Mouse (Mus musculus) lung, embryonic 16.5 days (tissue): Measurements from ENCODE around the gene Minos1. TPM values are rescaled to one million over a fixed set of nuclear protein-coding genes. Genes with fewer than 3 reads are reported as not detected.
A peak's percentile ranks its signal among the peaks of the same experiment; 100 is the strongest.

ENCODE experiments used
- ATAC-seq: fragments of 200-750 bp; cut with Nextera tagmentation; 2 replicates; pipeline ENCODE4 v1.8.0; 2017; ENCODE audit warnings: low read depth, mild to moderate bottlenecking, moderate library complexity
- H3K27ac ChIP-seq: fragments of 300-500 bp; sonication (generic); 2 replicates; pipeline ENCODE4 v1.5.1; 2014; ENCODE audit warnings: mild to moderate bottlenecking, control low read depth, low read length
- H3K27me3 ChIP-seq: fragments of 300-500 bp; sonication (generic); 2 replicates; pipeline ENCODE4 v1.6.1; 2014; ENCODE audit warnings: low read depth, low read length, mixed read lengths; ENCODE audit not compliant: control insufficient read depth, insufficient read depth
- H3K36me3 ChIP-seq: fragments of 300-500 bp; sonication (generic); 2 replicates; pipeline ENCODE4 v1.6.1; 2014; ENCODE audit warnings: low read length; ENCODE audit not compliant: control insufficient read depth, insufficient read depth
- H3K4me1 ChIP-seq: fragments of 300-500 bp; sonication (generic); replicated peaks from 2 replicates; pipeline ENCODE4 v1.6.1; 2014; ENCODE audit warnings: low read length, mixed read lengths; ENCODE audit not compliant: control insufficient read depth, insufficient read depth
- H3K4me2 ChIP-seq: fragments of 300-500 bp; sonication (generic); 2 replicates; pipeline ENCODE4 v1.6.1; 2014; ENCODE audit warnings: low read depth, low read length, control low read depth
- H3K4me3 ChIP-seq: fragments of 300-500 bp; sonication (generic); 2 replicates; pipeline ENCODE4 v1.5.1; 2014; ENCODE audit warnings: mild to moderate bottlenecking, low read length, control low read depth
- H3K9ac ChIP-seq: fragments of 300-500 bp; sonication (generic); 2 replicates; pipeline ENCODE4 v1.6.1; 2014; ENCODE audit warnings: low read length, control low read depth
- H3K9me3 ChIP-seq: fragments of 300-500 bp; sonication (generic); 2 replicates; pipeline ENCODE4 v1.6.1; 2016; ENCODE audit warnings: low read length; ENCODE audit not compliant: control insufficient read depth
- WGBS: fragments of 180-500 bp; shearing (Covaris S2); extraction: QIAGEN DNeasy Blood & Tissue Kit; methylation state at CpG from one replicate; pipeline ENCODE4 v1.1.7; 2014; 5-methylcytosine and 5-hydroxymethylcytosine counted together
- polyA plus RNA-seq: library from polyadenylated mRNA; unstranded; fragments of >200 nt; fragmentation: Nextera tagmentation; extraction: Ambion mirVana; gene quantifications from 2 replicates; pipeline ENCODE4 v1.2.1, GENCODE M21; 2015

The Minos1 gene
- polyA plus RNA-seq, 1 experiment from 2014 or later: 571 TPM

GRCm38 (mm10) chr4:139068287-139068686 lies 62.6 kb downstream of the Minos1 start:
- Histone ChIP-seq H3K9me3 (no peaks in the 10 kb centered on the region), H3K36me3 (no peaks in the 10 kb centered on the region), H3K4me3 (no peak overlapping the region), H3K27me3 (peaks cover 6% of the 10 kb centered on the region), H3K4me1 (no peaks in the 10 kb centered on the region), H3K27ac (no peak overlapping the region), H3K9ac (no peak overlapping the region), H3K4me2 (no peak overlapping the region)
- ATAC-seq: no peak
- 22% methylated on average over 4 of the region's 4 CpGs for WGBS

GRCm38 (mm10) chr4:139064831-139065230 lies 66.1 kb downstream of the Minos1 start:
- Histone ChIP-seq H3K9ac (no peak overlapping the region), H3K36me3 (no peaks in the 10 kb centered on the region), H3K27ac (no peak overlapping the region), H3K4me3 (no peak overlapping the region), H3K4me1 (no peaks in the 10 kb centered on the region), H3K9me3 (no peaks in the 10 kb centered on the region), H3K27me3 (no peaks in the 10 kb centered on the region), H3K4me2 (no peak overlapping the region)
- no peak for ATAC-seq
- 78% methylated on average over 5 of the region's 5 CpGs for WGBS

GRCm38 (mm10) chr4:139059569-139059968 lies 71.3 kb downstream of the Minos1 start:
- H3K27ac ChIP-seq: no peak overlapping the region
- no peaks in the 10 kb centered on the region for H3K9me3 ChIP-seq
- no peaks in the 10 kb centered on the region for H3K27me3 ChIP-seq
- H3K9ac ChIP-seq: no peak overlapping the region
- 2% methylated on average over 7 of the region's 7 CpGs for WGBS
- no peaks in the 10 kb centered on the region for H3K36me3 ChIP-seq
- no peaks in the 10 kb centered on the region for H3K4me1 ChIP-seq
- H3K4me2 ChIP-seq: no peak overlapping the region
- no peak overlapping the region for H3K4me3 ChIP-seq
- ATAC-seq: peak; percentile 28; the same call in 1 of the 2 replicates

- Histone ChIP-seq H3K4me3 (no peak overlapping the region), H3K9ac (no peak overlapping the region), H3K27ac (no peak overlapping the region), H3K27me3 (no peaks in the 10 kb centered on the region), H3K4me1 (no peaks in the 10 kb centered on the region), H3K36me3 (no peaks in the 10 kb centered on the region), H3K9me3 (no peaks in the 10 kb centered on the region), H3K4me2 (no peak overlapping the region)
- ATAC-seq: no peak
- WGBS: 79% methylated on average over 5 of the region's 5 CpGs
These were observed 72.9 kb downstream of the Minos1 start for GRCm38 (mm10) chr4:139058029-139058428.

GRCm38 (mm10) chr4:139057291-139057690 lies 73.6 kb downstream of the Minos1 start:
- H3K27ac ChIP-seq: no peak overlapping the region
- ATAC-seq: no peak

GRCm38 (mm10) chr4:139055744-139056143 lies 75.2 kb downstream of the Minos1 start:
- H3K4me3 ChIP-seq: no peak overlapping the region
- no peak overlapping the region for H3K27ac ChIP-seq
- no peaks in the 10 kb centered on the region for H3K27me3 ChIP-seq
- 60% methylated on average over 3 of the region's 3 CpGs for WGBS
- no peaks in the 10 kb centered on the region for H3K36me3 ChIP-seq
- no peaks in the 10 kb centered on the region for H3K4me1 ChIP-seq
- H3K9ac ChIP-seq: no peak overlapping the region
- ATAC-seq: no peak
- no peaks in the 10 kb centered on the region for H3K9me3 ChIP-seq
- no peak overlapping the region for H3K4me2 ChIP-seq

More at GRCm38 (mm10) chr4:139057291-139057690, 73.6 kb downstream of the Minos1 start:
- H3K4me1 ChIP-seq: no peaks in the 10 kb centered on the region
- 61% methylated on average over 5 of the region's 5 CpGs for WGBS
- no peak overlapping the region for H3K4me3 ChIP-seq
- H3K9me3 ChIP-seq: no peaks in the 10 kb centered on the region
- no peaks in the 10 kb centered on the region for H3K27me3 ChIP-seq
- no peaks in the 10 kb centered on the region for H3K36me3 ChIP-seq
- no peak overlapping the region for H3K4me2 ChIP-seq
- H3K9ac ChIP-seq: no peak overlapping the region

- Histone ChIP-seq H3K9ac (no peak overlapping the region), H3K4me1 (no peaks in the 10 kb centered on the region), H3K27ac (no peak overlapping the region), H3K9me3 (no peaks in the 10 kb centered on the region), H3K36me3 (no peaks in the 10 kb centered on the region), H3K27me3 (no peaks in the 10 kb centered on the region), H3K4me2 (no peak overlapping the region), H3K4me3 (no peak overlapping the region)
- WGBS: 70% methylated on average over 4 of the region's 4 CpGs
- ATAC-seq: no peak
These were observed 75.6 kb downstream of the Minos1 start for GRCm38 (mm10) chr4:139055336-139055735.

GRCm38 (mm10) chr4:139054300-139054923 lies 76.5 kb downstream of the Minos1 start:
- no peak overlapping the region for H3K4me2 ChIP-seq
- no peaks in the 10 kb centered on the region for H3K4me1 ChIP-seq
- H3K27me3 ChIP-seq: no peaks in the 10 kb centered on the region
- WGBS: 49% methylated on average over 9 of the region's 9 CpGs
- no peak overlapping the region for H3K9ac ChIP-seq
- H3K9me3 ChIP-seq: no peaks in the 10 kb centered on the region
- H3K36me3 ChIP-seq: no peaks in the 10 kb centered on the region
- H3K4me3 ChIP-seq: no peak overlapping the region
- no peak overlapping the region for H3K27ac ChIP-seq
- no peak for ATAC-seq

- Histone ChIP-seq H3K9me3 (no peaks in the 10 kb centered on the region), H3K4me3 (no peak overlapping the region), H3K9ac (no peak overlapping the region), H3K27me3 (no peaks in the 10 kb centered on the region), H3K27ac (no peak overlapping the region), H3K4me2 (no peak overlapping the region), H3K36me3 (no peaks in the 10 kb centered on the region), H3K4me1 (no peaks in the 10 kb centered on the region)
- ATAC-seq: no peak
- 42% methylated on average over 5 of the region's 5 CpGs for WGBS
These were observed 77.5 kb downstream of the Minos1 start for GRCm38 (mm10) chr4:139053391-139053790.

- WGBS: 75% methylated on average over 7 of the region's 7 CpGs
These were observed 78.1 kb downstream of the Minos1 start for GRCm38 (mm10) chr4:139052796-139053195.

More at GRCm38 (mm10) chr4:139052796-139053195, 78.1 kb downstream of the Minos1 start:
- Histone ChIP-seq H3K4me1 (no peaks in the 10 kb centered on the region), H3K9ac (no peak overlapping the region), H3K36me3 (no peaks in the 10 kb centered on the region), H3K9me3 (no peaks in the 10 kb centered on the region), H3K27me3 (no peaks in the 10 kb centered on the region), H3K4me2 (no peak overlapping the region), H3K4me3 (no peak overlapping the region), H3K27ac (no peak overlapping the region)
- ATAC-seq: no peak
